Mouse (Mus musculus) CH12.LX (cell line): ENCODE measurements around the gene Ggct.

Experiments used
- BHLHE40 ChIP-seq: IDR thresholded peaks from 2 replicates; pipeline ENCODE4 v1.6.1; 2011; ENCODE audit warnings: mild to moderate bottlenecking, low read depth, low read length, improper control_type of control experiment
- CTCF ChIP-seq, 2 experiments: IDR thresholded peaks in 1 of 2; conservative IDR thresholded peaks in 1 of 2; 2 replicates each; pipeline ENCODE4 v1.5.1; 2011 to 2012; ENCODE audit warnings: low read depth in 2 of 2, low read length in 2 of 2, improper control_type of control experiment in 1 of 2, inconsistent platforms in 1 of 2, mild to moderate bottlenecking in 1 of 2, moderate library complexity in 1 of 2
- GABPA ChIP-seq: IDR thresholded peaks from 2 replicates; pipeline ENCODE4 v1.6.1; 2012; ENCODE audit warnings: low read depth, low read length, improper control_type of control experiment, inconsistent platforms; ENCODE audit not compliant: insufficient replicate concordance
- HCFC1 ChIP-seq: IDR thresholded peaks from 2 replicates; pipeline ENCODE4 v1.6.1; 2012; ENCODE audit warnings: low read depth, mild to moderate bottlenecking, inconsistent platforms, low read length, improper control_type of control experiment
- IRF4 ChIP-seq: IDR thresholded peaks from 2 replicates; pipeline ENCODE4 v1.6.1; 2014; ENCODE audit warnings: low read depth, mild to moderate bottlenecking, inconsistent platforms, low read length, improper control_type of control experiment
- KAT2A ChIP-seq: IDR thresholded peaks from 2 replicates; pipeline ENCODE4 v1.6.1; 2012; ENCODE audit warnings: low read length, improper control_type of control experiment, inconsistent platforms; ENCODE audit not compliant: insufficient replicate concordance
- MAFK ChIP-seq: IDR thresholded peaks from 2 replicates; pipeline ENCODE4 v1.6.1; 2011; ENCODE audit warnings: low read length, improper control_type of control experiment; ENCODE audit not compliant: insufficient replicate concordance
- MEF2A ChIP-seq: IDR thresholded peaks from 2 replicates; pipeline ENCODE4 v1.6.1; 2014; ENCODE audit warnings: low read depth, mild to moderate bottlenecking, inconsistent platforms, low read length, improper control_type of control experiment, borderline replicate concordance
- NELFE ChIP-seq: IDR thresholded peaks from 2 replicates; pipeline ENCODE4 v1.6.1; 2011; ENCODE audit warnings: low read depth, low read length, improper control_type of control experiment
- POLR2A ChIP-seq: IDR thresholded peaks from 2 replicates; pipeline ENCODE4 v1.6.1; 2011; ENCODE audit warnings: low read depth, mild to moderate bottlenecking, improper control_type of control experiment, low read length
- POLR2AphosphoS2 ChIP-seq: IDR thresholded peaks from 2 replicates; pipeline ENCODE4 v1.6.1; 2011; ENCODE audit warnings: low read depth, low read length, improper control_type of control experiment
- RCOR1 ChIP-seq: conservative IDR thresholded peaks from 2 replicates; pipeline ENCODE4 v1.6.1; 2012; ENCODE audit warnings: low read depth, mild to moderate bottlenecking, inconsistent platforms, low read length, improper control_type of control experiment
- USF1 ChIP-seq: IDR thresholded peaks from 2 replicates; pipeline ENCODE4 v1.6.1; 2014; ENCODE audit warnings: low read depth, mild to moderate bottlenecking, inconsistent platforms, low read length, improper control_type of control experiment

- TF ChIP-seq MAFK (no peak), HCFC1 (no peak), POLR2A (no peak), MEF2A (no peak), NELFE (no peak), BHLHE40 (no peak), CTCF (conservative IDR thresholded peaks at IDR 0.05 in 1 of 2, IDR thresholded peaks at IDR 0.05 in 1 of 2; ENCODE audit: low read depth in 2 of 2, low read length in 2 of 2) (no peak), IRF4 (no peak), KAT2A (no peak), GABPA (no peak), RCOR1 (no peak), USF1 (no peak), POLR2AphosphoS2 (no peak)
Observed at GRCm38 (mm10) chr6:55008401-55008800, 15.7 kb upstream of the Ggct start.
